Mouse (Mus musculus) left cerebral cortex, adult 9 months (tissue): ENCODE data around the gene Snx15.

Experiments used
- DNase-seq, 2 experiments: peaks; one replicate each; pipeline ENCODE4 v3.0.0; 2022; ENCODE audit warnings: low spot score in 2 of 2

Gene Snx15

GRCm38 (mm10) chr19:6121761-6122160 lies 6.3 kb downstream of the Snx15 start:
- DNase-seq: no peak

GRCm38 (mm10) chr19:6118677-6119185 lies 9.4 kb downstream of the Snx15 start:
- no peak for DNase-seq

- DNase-seq: peak; percentile 70 to 92
Observed at GRCm38 (mm10) chr19:6117986-6118676, 10.0 kb downstream of the Snx15 start, which contains the start of gene Sac3d1. Gene Sac3d1, minus strand, starts transcription at chr19:6118650.

GRCm38 (mm10) chr19:6117346-6117985 lies 10.6 kb downstream of the Snx15 start:
- DNase-seq: no peak

GRCm38 (mm10) chr19:6116113-6116850 lies 11.8 kb downstream of the Snx15 start:
- DNase-seq: no peak

GRCm38 (mm10) chr19:6113116-6113515 lies 15.0 kb downstream of the Snx15 start:
- DNase-seq: no peak

- no peak for DNase-seq
Observed at GRCm38 (mm10) chr19:6105586-6105985, 22.5 kb downstream of the Snx15 start, which contains the start of gene Naaladl1. Gene Naaladl1, plus strand, starts transcription at chr19:6105782.

- no peak for DNase-seq
Observed at GRCm38 (mm10) chr19:6104476-6104875, 23.6 kb downstream of the Snx15 start.

- no peak for DNase-seq
Observed at GRCm38 (mm10) chr19:6102169-6102853, 25.8 kb downstream of the Snx15 start.

- DNase-seq: no peak
Observed at GRCm38 (mm10) chr19:6101186-6101585, 26.9 kb downstream of the Snx15 start.

- no peak for DNase-seq
Observed at GRCm38 (mm10) chr19:6097847-6098246, 30.3 kb downstream of the Snx15 start.

- DNase-seq: no peak
Observed at GRCm38 (mm10) chr19:6094119-6094518, 34.0 kb downstream of the Snx15 start, which contains the start of gene AC131692.1. Gene AC131692.1, plus strand, starts transcription at chr19:6094419.

GRCm38 (mm10) chr19:6088841-6089240 lies 39.3 kb downstream of the Snx15 start:
- DNase-seq: no peak

GRCm38 (mm10) chr19:6085417-6085879 lies 42.7 kb downstream of the Snx15 start:
- no peak for DNase-seq

GRCm38 (mm10) chr19:6084478-6085248 lies 43.4 kb downstream of the Snx15 start, which contains the start of the genes Zfpl1 and Cdca5:
Gene Zfpl1, minus strand, starts transcription at chr19:6084956.
Gene Cdca5, plus strand, starts transcription at chr19:6084983.
- peak; percentile 94 to 97 for DNase-seq

- DNase-seq: no peak
Observed at GRCm38 (mm10) chr19:6082156-6082555, 45.9 kb downstream of the Snx15 start, which contains the start of gene Gm28374. Gene Gm28374, minus strand, starts transcription at chr19:6082256.

- DNase-seq: no peak
Observed at GRCm38 (mm10) chr19:6079983-6080480, 48.1 kb downstream of the Snx15 start, which contains the start of gene Tmem262. Gene Tmem262, plus strand, starts transcription at chr19:6080033.

- peak in 1 of 2 experiments; percentile 92 for DNase-seq
Observed at GRCm38 (mm10) chr19:6076564-6077393, 51.3 kb downstream of the Snx15 start, which contains the start of gene Vps51. Gene Vps51, minus strand, starts transcription at chr19:6077231.

GRCm38 (mm10) chr19:6073889-6074288 lies 54.2 kb downstream of the Snx15 start:
- DNase-seq: no peak
